8 mouse cellular contexts compared by ENCODE assay signal in genomic region chr6:67451330-67451729, GRCm38 (mm10). TPM values are rescaled to one million over a fixed set of nuclear protein-coding genes. Genes with fewer than 3 reads are reported as not detected.
A peak's percentile ranks its signal among the peaks of the same experiment; 100 is the strongest.
DNase-seq lines count a peak whose midpoint lies in the region.

No protein-coding gene starts in this region.

- DNase-seq in cerebellum, adult 18-20 months, result peak; percentile 7 to 12
- no peak for DNase-seq in cerebellum, adult 11-12 months
- peak; percentile 54 for DNase-seq in layer of hippocampus, adult 11-12 months (ENCODE audit: low spot score)
- no peak for DNase-seq in layer of hippocampus, adult 9-11 months
- DNase-seq in CD4-positive helper T cell, adult 2 months (ENCODE audit: low read depth, low spot score), result peak; percentile 19
- peak; percentile 1 to 70 for DNase-seq in layer of hippocampus, adult 18-20 months (ENCODE audit: low spot score in 2 of 2)
- peak; percentile 46 for DNase-seq in thymus, postnatal 0 days (ENCODE audit: low spot score)
- DNase-seq in MN1 (ENCODE audit: low spot score), result no peak

RNA-seq across cellular contexts. Expression of gene Il23r, which starts 40.3 kb away (rescaled TPM):
- under 1 TPM in 1 of 2 experiments, not detected in 1; 0.12 TPM for total RNA-seq in layer of hippocampus, adult 18-20 months (2021)
- 1.3 and 1.8 TPM in 2 replicates for polyA plus RNA-seq in thymus, postnatal 0 days (2015; fragmentation: Nextera tagmentation; extraction: Ambion mirVana)

Comparison
In these comparisons a context has a peak if more than half of its experiments do, and no peak if none do; other contexts are left out.
1. DNase-seq: peak in cerebellum, adult 18-20 months (2 of 2), layer of hippocampus, adult 11-12 months (single experiment), CD4-positive helper T cell, adult 2 months (single experiment), layer of hippocampus, adult 18-20 months (2 of 2) and thymus, postnatal 0 days (single experiment); none in cerebellum, adult 11-12 months (single experiment), layer of hippocampus, adult 9-11 months (single experiment) and MN1 (single experiment).